Comparison of ENCODE assay signal across 8 mouse cellular contexts in genomic region chr7:100928456-100928855, GRCm38 (mm10). TPM values are rescaled to one million over a fixed set of nuclear protein-coding genes. Genes with fewer than 3 reads are reported as not detected.
DNase-seq lines count a peak whose midpoint lies in the region; ATAC-seq lines count a peak whose summit lies in the region.

No protein-coding gene starts in this region.

- no peak for DNase-seq in heart, adult 11 months
- DNase-seq in limb, embryonic 10.5 days (ENCODE audit: low spot score): no peak
- DNase-seq in cerebellum, postnatal 4 days (ENCODE audit: low spot score in 2 of 2): no peak
- no peak for DNase-seq in ovary, adult 18-20 months (ENCODE audit: low spot score)

- peaks cover 75% of the 10 kb centered on the region for H3K4me1 ChIP-seq in heart, embryonic 15.5 days (replicated peaks)
- H3K4me1 ChIP-seq in forebrain, embryonic 13.5 days: peaks cover 91% of the 10 kb centered on the region
- peaks cover 89% of the 10 kb centered on the region for H3K4me1 ChIP-seq in limb, embryonic 10.5 days
- peaks cover 86% of the 10 kb centered on the region for H3K4me1 ChIP-seq in neural tube, embryonic 12.5 days

- no peak overlapping the region for H3K27ac ChIP-seq in heart, embryonic 15.5 days
- H3K27ac ChIP-seq in forebrain, embryonic 13.5 days: no peak overlapping the region
- H3K27ac ChIP-seq in limb, embryonic 10.5 days: 0 out of 2 replicates have a peak overlapping the region, but pooled peaks have one; percentile 10
- H3K27ac ChIP-seq in neural tube, embryonic 12.5 days: no peak overlapping the region

- peak overlapping the region; percentile 90 for H3K4me2 ChIP-seq in heart, embryonic 15.5 days
- H3K4me2 ChIP-seq in forebrain, embryonic 13.5 days: peak overlapping the region; percentile 93
- peak overlapping the region; percentile 87 for H3K4me2 ChIP-seq in neural tube, embryonic 12.5 days (replicated peaks)

- WGBS in heart, embryonic 15.5 days: 36% methylated on average over 9 of the region's 9 CpGs
- 69% methylated on average over 9 of the region's 9 CpGs for WGBS in forebrain, embryonic 13.5 days
- WGBS in limb, embryonic 10.5 days: 65% methylated on average over 9 of the region's 9 CpGs
- 59% methylated on average over 9 of the region's 9 CpGs for WGBS in neural tube, embryonic 12.5 days

- H3K9ac ChIP-seq in heart, embryonic 15.5 days: peak overlapping the region; percentile 87
- peak overlapping the region; percentile 34; the same call in 1 of the 2 replicates for H3K9ac ChIP-seq in forebrain, embryonic 13.5 days
- peak overlapping the region; percentile 40; the same call in 1 of the 2 replicates for H3K9ac ChIP-seq in neural tube, embryonic 12.5 days

- H3K9me3 ChIP-seq in heart, embryonic 15.5 days (replicated peaks): no peaks in the 10 kb centered on the region
- H3K9me3 ChIP-seq in forebrain, embryonic 13.5 days (replicated peaks): no peaks in the 10 kb centered on the region
- H3K9me3 ChIP-seq in limb, embryonic 10.5 days (replicated peaks): no peaks in the 10 kb centered on the region
- no peaks in the 10 kb centered on the region for H3K9me3 ChIP-seq in neural tube, embryonic 12.5 days

- no peak for ATAC-seq in heart, embryonic 15.5 days (replicated peaks; ENCODE audit: insufficient number of reproducible peaks, insufficient read depth, low FRiP score, low read depth)
- ATAC-seq in forebrain, embryonic 13.5 days: no peak
- ATAC-seq in neural tube, embryonic 12.5 days (ENCODE audit: low FRiP score, low read depth): no peak
- no peak for ATAC-seq in activated CD4-positive, CD25-positive, alpha-beta regulatory T cell, adult 4 months

- peak overlapping the region; percentile 75 for H3K4me3 ChIP-seq in heart, embryonic 15.5 days
- H3K4me3 ChIP-seq in forebrain, embryonic 13.5 days: peak overlapping the region; percentile 31
- H3K4me3 ChIP-seq in limb, embryonic 10.5 days: peak overlapping the region; percentile 85
- H3K4me3 ChIP-seq in neural tube, embryonic 12.5 days: peak overlapping the region; percentile 29

- no peaks in the 10 kb centered on the region for H3K27me3 ChIP-seq in heart, embryonic 15.5 days
- H3K27me3 ChIP-seq in forebrain, embryonic 13.5 days: peaks cover 10% of the 10 kb centered on the region
- H3K27me3 ChIP-seq in limb, embryonic 10.5 days (ENCODE audit: low read depth, poor library complexity, severe bottlenecking): no peaks in the 10 kb centered on the region
- H3K27me3 ChIP-seq in neural tube, embryonic 12.5 days (replicated peaks): peaks cover 20% of the 10 kb centered on the region

- no peaks in the 10 kb centered on the region for H3K36me3 ChIP-seq in heart, embryonic 15.5 days
- H3K36me3 ChIP-seq in forebrain, embryonic 13.5 days (ENCODE audit: poor library complexity, severe bottlenecking): 0 out of 2 replicates have a peak, but pooled peaks cover 3% of the 10 kb centered on the region
- H3K36me3 ChIP-seq in limb, embryonic 10.5 days: peaks cover 53% of the 10 kb centered on the region
- no peaks in the 10 kb centered on the region for H3K36me3 ChIP-seq in neural tube, embryonic 12.5 days

RNA-seq across cellular contexts. Expression of gene Arhgef17, which starts 3.5 kb away (rescaled TPM):
- polyA plus RNA-seq in heart, embryonic 15.5 days (2015; fragmentation: Nextera tagmentation; extraction: Ambion mirVana): 4.1 and 6.6 TPM in 2 replicates
- 4.4 and 4.7 TPM in 2 replicates for polyA plus RNA-seq in forebrain, embryonic 13.5 days (2015; fragmentation: Nextera tagmentation; extraction: Ambion mirVana)
- polyA plus RNA-seq in limb, embryonic 10.5 days (2016; fragmentation: Nextera tagmentation; extraction: Ambion mirVana): 9.6 and 11.0 TPM in 2 replicates
- 7.1 and 7.9 TPM in 2 replicates for polyA plus RNA-seq in neural tube, embryonic 12.5 days (2016; fragmentation: Nextera tagmentation; extraction: Ambion mirVana)
- polyA plus RNA-seq in activated CD4-positive, CD25-positive, alpha-beta regulatory T cell, adult 4 months (2017; shearing (Covaris generic)): under 1 TPM in 1 of 2 experiments, not detected in 1; 0.42 TPM

RNA-seq across cellular contexts. Expression of gene P2ry6, which starts 46.0 kb away (rescaled TPM):
- 3.8 and 6.8 TPM in 2 replicates for polyA plus RNA-seq in heart, embryonic 15.5 days (2015; fragmentation: Nextera tagmentation; extraction: Ambion mirVana)
- 1.4 and 1.5 TPM in 2 replicates for polyA plus RNA-seq in forebrain, embryonic 13.5 days (2015; fragmentation: Nextera tagmentation; extraction: Ambion mirVana)
- 1.1 and 1.6 TPM in 2 replicates for polyA plus RNA-seq in limb, embryonic 10.5 days (2016; fragmentation: Nextera tagmentation; extraction: Ambion mirVana)
- 2.9 and 3.3 TPM in 2 replicates for polyA plus RNA-seq in neural tube, embryonic 12.5 days (2016; fragmentation: Nextera tagmentation; extraction: Ambion mirVana)
- under 1 TPM in 1 of 2 experiments, not detected in 1; 0.32 TPM for polyA plus RNA-seq in activated CD4-positive, CD25-positive, alpha-beta regulatory T cell, adult 4 months (2017; shearing (Covaris generic))

Comparison
In these comparisons a context has a peak if more than half of its experiments do, and no peak if none do; other contexts are left out.
1. H3K4me3 ChIP-seq: peak in every context shown above with its lines; median percentile 85 in limb, embryonic 10.5 days; 75 in heart, embryonic 15.5 days; 31 in forebrain, embryonic 13.5 days; 29 in neural tube, embryonic 12.5 days.
2. H3K9ac ChIP-seq: peak in every context shown above with its lines; median percentile 87 in heart, embryonic 15.5 days; 40 in neural tube, embryonic 12.5 days; 34 in forebrain, embryonic 13.5 days.